Comparison of ENCODE assay signal across 8 mouse cellular contexts in genomic region chr6:72215582-72215981, GRCm38 (mm10). TPM values are rescaled to one million over a fixed set of nuclear protein-coding genes. Genes with fewer than 3 reads are reported as not detected.
DNase-seq lines count a peak whose midpoint lies in the region; ATAC-seq and TF ChIP-seq lines count a peak whose summit lies in the region.

No protein-coding gene starts in this region.

- no peak overlapping the region for H3K4me3 ChIP-seq in kidney, adult 2 months (ENCODE audit: insufficient read depth, low read depth, low read length)
- no peak overlapping the region for H3K4me3 ChIP-seq in embryonic fibroblast, embryonic 13.5 days (ENCODE audit: insufficient read depth, low read length)
- H3K4me3 ChIP-seq in hindbrain, embryonic 13.5 days: no peak overlapping the region
- H3K4me3 ChIP-seq in midbrain, embryonic 15.5 days: no peak overlapping the region

- H3K9ac ChIP-seq in hindbrain, embryonic 13.5 days: no peak overlapping the region
- no peak overlapping the region for H3K9ac ChIP-seq in midbrain, embryonic 15.5 days

- no peaks in the 10 kb centered on the region for H3K27me3 ChIP-seq in kidney, adult 2 months (replicated peaks; ENCODE audit: control insufficient read depth, insufficient read depth, low read length)
- H3K27me3 ChIP-seq in hindbrain, embryonic 13.5 days: peaks cover 63% of the 10 kb centered on the region
- H3K27me3 ChIP-seq in midbrain, embryonic 15.5 days (replicated peaks): peaks cover 9% of the 10 kb centered on the region; the same call in 1 of the 2 replicates

- 84% methylated on average over 6 of the region's 6 CpGs for WGBS in kidney, adult 2 months
- WGBS in hindbrain, embryonic 13.5 days: 18% methylated on average over 6 of the region's 6 CpGs
- WGBS in midbrain, embryonic 15.5 days: 39% methylated on average over 6 of the region's 6 CpGs

- no peak for ATAC-seq in hindbrain, embryonic 13.5 days (ENCODE audit: low FRiP score)
- ATAC-seq in midbrain, embryonic 15.5 days (replicated peaks): no peak
- ATAC-seq in megakaryocyte-erythroid progenitor cell, adult 5-6 weeks (replicated peaks; ENCODE audit: low FRiP score, low TSS enrichment, poor library complexity, severe bottlenecking): no peak

- H3K9me3 ChIP-seq in hindbrain, embryonic 13.5 days: no peaks in the 10 kb centered on the region
- no peaks in the 10 kb centered on the region for H3K9me3 ChIP-seq in midbrain, embryonic 15.5 days

- TF ChIP-seq CTCF in kidney, adult 2 months (conservative IDR thresholded peaks at IDR 0.05; ENCODE audit: insufficient read depth, insufficient read length, low read depth, low read length): no peak
- no peak for TF ChIP-seq CTCF in embryonic fibroblast, embryonic 13.5 days (IDR thresholded peaks at IDR 0.05; ENCODE audit: borderline replicate concordance, insufficient read depth, low read length)

- H3K27ac ChIP-seq in kidney, adult 2 months (ENCODE audit: insufficient read depth, low read depth, low read length): peak overlapping the region; percentile 67
- H3K27ac ChIP-seq in embryonic fibroblast, embryonic 13.5 days (ENCODE audit: insufficient read depth, low read length): peak overlapping the region; percentile 83
- H3K27ac ChIP-seq in hindbrain, embryonic 13.5 days: peak overlapping the region; percentile 87
- 0 out of 2 replicates have a peak overlapping the region, but pooled peaks have one; percentile 76 for H3K27ac ChIP-seq in midbrain, embryonic 15.5 days

- H3K4me1 ChIP-seq in kidney, adult 2 months (ENCODE audit: control insufficient read depth, insufficient read depth, low read length): peaks cover 14% of the 10 kb centered on the region
- peaks cover 20% of the 10 kb centered on the region for H3K4me1 ChIP-seq in embryonic fibroblast, embryonic 13.5 days (ENCODE audit: control insufficient read depth, insufficient read depth, low read length)
- H3K4me1 ChIP-seq in hindbrain, embryonic 13.5 days (replicated peaks): peaks cover 80% of the 10 kb centered on the region
- peaks cover 34% of the 10 kb centered on the region for H3K4me1 ChIP-seq in midbrain, embryonic 15.5 days

- H3K4me2 ChIP-seq in hindbrain, embryonic 13.5 days: peak overlapping the region; percentile 50
- H3K4me2 ChIP-seq in midbrain, embryonic 15.5 days: no peak overlapping the region

- TF ChIP-seq POLR2A in kidney, adult 2 months (IDR thresholded peaks at IDR 0.05; ENCODE audit: low read depth, low read length): no peak
- TF ChIP-seq POLR2A in embryonic fibroblast, embryonic 13.5 days (IDR thresholded peaks at IDR 0.05; ENCODE audit: low read depth, low read length): no peak

- no peaks in the 10 kb centered on the region for H3K36me3 ChIP-seq in kidney, adult 2 months (ENCODE audit: control insufficient read depth, insufficient read depth, low read length)
- no peaks in the 10 kb centered on the region for H3K36me3 ChIP-seq in hindbrain, embryonic 13.5 days
- H3K36me3 ChIP-seq in midbrain, embryonic 15.5 days (replicated peaks): no peaks in the 10 kb centered on the region

- peak; percentile 24 for DNase-seq in kidney, adult 2 months
- no peak for DNase-seq in kidney, adult 9 months
- DNase-seq in layer of hippocampus, adult 18-20 months (ENCODE audit: low spot score in 2 of 2): no peak
- DNase-seq in right cerebral cortex, postnatal 14 days: no peak

RNA-seq across cellular contexts. Expression of gene Atoh8, which starts 19.8 kb away (rescaled TPM):
- 7.7 and 10.1 TPM in 2 replicates for polyA plus RNA-seq in kidney, adult 2 months (2012; rRNA removed)
- polyA plus RNA-seq in embryonic fibroblast, embryonic 13.5 days (2011; ENCODE audit: insufficient read length, low read depth, missing spikeins): 14.0 and 16.2 TPM in 2 replicates
- polyA plus RNA-seq in hindbrain, embryonic 13.5 days (2015; fragmentation: Nextera tagmentation; extraction: Ambion mirVana): 3.2 and 4.2 TPM in 2 replicates
- polyA plus RNA-seq in midbrain, embryonic 15.5 days (2015; fragmentation: Nextera tagmentation; extraction: Ambion mirVana): 1.9 and 2.2 TPM in 2 replicates
- 1 to 10 TPM; 3.2 to 3.4 TPM for total RNA-seq in layer of hippocampus, adult 18-20 months (2021)
- not detected in 2 replicates for total RNA-seq in megakaryocyte-erythroid progenitor cell, adult 5-6 weeks (2014; fragmentation: Nextera tagmentation)
- 0.91 TPM in 1 of 2 replicates, not detected in the other for total RNA-seq in megakaryocyte-erythroid progenitor cell, adult 5-6 weeks (2017)
